Mouse (Mus musculus): ENCODE data around the gene Pogz.

- TF ChIP-seq CTCF (IDR thresholded peaks at IDR 0.05; ENCODE audit: insufficient read depth, low read length), result no peak
- no peak for TF ChIP-seq POLR2A (IDR thresholded peaks at IDR 0.05; ENCODE audit: borderline replicate concordance, extremely low read depth, low read depth, low read length)
Measured at GRCm38 (mm10) chr3:94814663-94815062, 22.7 kb upstream of the Pogz start.

Data from lung, adult 2 months (tissue).